Comparison of ENCODE assay signal across 11 mouse cellular contexts in genomic region chr9:89226071-89226470, GRCm38 (mm10). TPM values are rescaled to one million over a fixed set of nuclear protein-coding genes. Genes with fewer than 3 reads are reported as not detected.
DNase-seq lines count a peak whose midpoint lies in the region; ATAC-seq lines count a peak whose summit lies in the region.
"Had no signal": no experiment of that assay in that cellular context is flagged by ENCODE, and none has a peak within 500 bp of the region (broad histone marks: within the 10 kb centered on the region; RNA-seq: fewer than 3 reads in every experiment).

No protein-coding gene starts in this region.

- no peaks in the 10 kb centered on the region for H3K4me1 ChIP-seq in hindbrain, embryonic 15.5 days (replicated peaks)
- H3K4me1 ChIP-seq: lung, embryonic 15.5 days had no signal

- 54% methylated on average over 4 of the region's 4 CpGs for WGBS in hindbrain, embryonic 15.5 days

- ATAC-seq in hindbrain, embryonic 15.5 days (ENCODE audit: low FRiP score, low read depth) = peak; percentile 83
- ATAC-seq in megakaryocyte, adult 5-6 weeks (ENCODE audit: poor library complexity, severe bottlenecking) = no peak

- peak; percentile 56 for DNase-seq in embryo, embryonic 10 days (ENCODE audit: low spot score)
- DNase-seq in embryo, embryonic 9.5 days (ENCODE audit: extremely low spot score) = no peak
- peak; percentile 21 for DNase-seq in kidney, postnatal 10 days
- DNase-seq in kidney, adult 9 months = no peak
- peak; percentile 51 for DNase-seq in 3T3-L1 (ENCODE audit: low read depth, low spot score)
- no peak for DNase-seq in ovary, postnatal 10 days (ENCODE audit: low spot score)

- no peaks in the 10 kb centered on the region for H3K27me3 ChIP-seq in hindbrain, embryonic 15.5 days
- H3K27me3 ChIP-seq: lung, embryonic 15.5 days had no signal

- no peak overlapping the region for H3K9ac ChIP-seq in hindbrain, embryonic 15.5 days
- H3K9ac ChIP-seq: lung, embryonic 15.5 days had no signal

- H3K27ac ChIP-seq in hindbrain, embryonic 15.5 days (replicated peaks) = no peak overlapping the region
- H3K27ac ChIP-seq: lung, embryonic 15.5 days had no signal

- no peak overlapping the region for H3K4me2 ChIP-seq in hindbrain, embryonic 15.5 days
- H3K4me2 ChIP-seq: lung, embryonic 15.5 days had no signal

- H3K36me3 ChIP-seq in hindbrain, embryonic 15.5 days = no peaks in the 10 kb centered on the region
- H3K36me3 ChIP-seq: lung, embryonic 15.5 days had no signal

- H3K4me3 ChIP-seq in hindbrain, embryonic 15.5 days = no peak overlapping the region
- H3K4me3 ChIP-seq: lung, embryonic 15.5 days had no signal

- no peaks in the 10 kb centered on the region for H3K9me3 ChIP-seq in hindbrain, embryonic 15.5 days
- H3K9me3 ChIP-seq: lung, embryonic 15.5 days had no signal

RNA-seq across cellular contexts. Expression of gene Mthfs, which starts 15.6 kb away (rescaled TPM):
- polyA plus RNA-seq in hindbrain, embryonic 15.5 days (2015; fragmentation: Nextera tagmentation; extraction: Ambion mirVana) = 17.2 and 18.0 TPM in 2 replicates
- total RNA-seq in megakaryocyte, adult 5-6 weeks (2015) = 38.1 and 42.4 TPM in 2 replicates
- total RNA-seq in megakaryocyte, adult 5-6 weeks (2017) = 19.1 and 23.7 TPM in 2 replicates

RNA-seq across cellular contexts. Expression of gene Gm29094, which starts 26.9 kb away (rescaled TPM):
- polyA plus RNA-seq in hindbrain, embryonic 15.5 days (2015; fragmentation: Nextera tagmentation; extraction: Ambion mirVana) = not detected in 2 replicates
- total RNA-seq in megakaryocyte, adult 5-6 weeks (2015) = 2.2 TPM in 1 of 2 replicates, not detected in the other
- total RNA-seq in megakaryocyte, adult 5-6 weeks (2017) = 3.3 TPM in 1 of 2 replicates, not detected in the other
- polyA plus RNA-seq: C2C12; large intestine, adult 2 months; lung, embryonic 15.5 days had no signal

RNA-seq across cellular contexts. Expression of gene Bcl2a1b, which starts 27.1 kb away (rescaled TPM):
- polyA plus RNA-seq in hindbrain, embryonic 15.5 days (2015; fragmentation: Nextera tagmentation; extraction: Ambion mirVana) = 1.1 and 2.0 TPM in 2 replicates
- 5.4 TPM in 2 replicates for total RNA-seq in megakaryocyte, adult 5-6 weeks (2015)
- 7.6 and 9.9 TPM in 2 replicates for total RNA-seq in megakaryocyte, adult 5-6 weeks (2017)
- polyA plus RNA-seq: C2C12 had no signal

Comparison
In these comparisons a context has a peak if more than half of its experiments do, and no peak if none do; other contexts are left out.
1. DNase-seq: peak in embryo, embryonic 10 days (single experiment), kidney, postnatal 10 days (single experiment) and 3T3-L1 (single experiment); none in embryo, embryonic 9.5 days (single experiment), kidney, adult 9 months (single experiment) and ovary, postnatal 10 days (single experiment).